Mouse (Mus musculus) c-Kit-positive CD71-negative TER-119-negative erythroid progenitor cells, embryonic 14.5 days (primary cell): ENCODE data around the gene Cldn8.

Experiments
- DNase-seq: peaks from one replicate; pipeline ENCODE4 v3.0.0-alpha.2; 2013; ENCODE audit warnings: low read depth

The Cldn8 gene

GRCm38 (mm10) chr16:88563045-88563913 is at the start of gene Cldn8:
Gene Cldn8, minus strand, starts transcription at chr16:88563183.
- no peak for DNase-seq

- DNase-seq: no peak
Observed at GRCm38 (mm10) chr16:88612712-88613111, 49.7 kb upstream of the Cldn8 start.

- DNase-seq: no peak
Observed at GRCm38 (mm10) chr16:88611922-88612321, 48.9 kb upstream of the Cldn8 start, which contains the start of gene Krtap24-1. Gene Krtap24-1, minus strand, starts transcription at chr16:88612279.

- no peak for DNase-seq
Observed at GRCm38 (mm10) chr16:88604570-88604969, 41.6 kb upstream of the Cldn8 start.

- DNase-seq: no peak
Observed at GRCm38 (mm10) chr16:88602464-88602863, 39.5 kb upstream of the Cldn8 start.

- DNase-seq: no peak
Observed at GRCm38 (mm10) chr16:88600303-88600702, 37.3 kb upstream of the Cldn8 start.

GRCm38 (mm10) chr16:88599504-88600237 is 36.7 kb upstream of the Cldn8 start:
- no peak for DNase-seq

GRCm38 (mm10) chr16:88592758-88593157 is 29.8 kb upstream of the Cldn8 start:
- no peak for DNase-seq

GRCm38 (mm10) chr16:88583338-88583737 is 20.4 kb upstream of the Cldn8 start:
- no peak for DNase-seq

- DNase-seq: no peak
Observed at GRCm38 (mm10) chr16:88575885-88576679, 13.1 kb upstream of the Cldn8 start.

GRCm38 (mm10) chr16:88572904-88573404 is 10.0 kb upstream of the Cldn8 start:
- DNase-seq: no peak

GRCm38 (mm10) chr16:88570136-88570535 is 7.2 kb upstream of the Cldn8 start:
- DNase-seq: no peak

- no peak for DNase-seq
Observed at GRCm38 (mm10) chr16:88569732-88570131, 6.7 kb upstream of the Cldn8 start.

- no peak for DNase-seq
Observed at GRCm38 (mm10) chr16:88569096-88569495, 6.1 kb upstream of the Cldn8 start.

- no peak for DNase-seq
Observed at GRCm38 (mm10) chr16:88561617-88562164, 1.3 kb downstream of the Cldn8 start.

GRCm38 (mm10) chr16:88542488-88542887 is 20.5 kb downstream of the Cldn8 start:
- no peak for DNase-seq

- DNase-seq: no peak
Observed at GRCm38 (mm10) chr16:88539841-88540487, 23.0 kb downstream of the Cldn8 start.

- no peak for DNase-seq
Observed at GRCm38 (mm10) chr16:88511348-88511747, 51.6 kb downstream of the Cldn8 start.
